Mouse (Mus musculus) liver, embryonic 14.5 days (tissue): ENCODE results near the gene Dmwd. TPM values are rescaled to one million over a fixed set of nuclear protein-coding genes. Genes with fewer than 3 reads are reported as not detected.

ENCODE experiments used
- ATAC-seq: fragments of 200-750 bp; cut with Nextera tagmentation; 2 replicates; pipeline ENCODE4 v1.8.0; 2017; ENCODE audit warnings: moderate number of reproducible peaks, mild to moderate bottlenecking, moderate library complexity; ENCODE audit not compliant: insufficient read depth
- DNase-seq, 3 experiments: peaks; one replicate each; pipeline ENCODE4 v3.0.0-alpha.2; 2012 to 2013; ENCODE audit warnings: low read depth in 3 of 3, low spot score in 3 of 3
- H3K27ac ChIP-seq: fragments of 300-500 bp; sonication (generic); 2 replicates; pipeline ENCODE4 v1.5.1; 2014; ENCODE audit warnings: moderate library complexity, mild to moderate bottlenecking, control low read depth, inconsistent platforms
- H3K27me3 ChIP-seq: fragments of 300-500 bp; sonication (generic); 2 replicates; pipeline ENCODE4 v1.6.1; 2014; ENCODE audit warnings: mild to moderate bottlenecking, low read length, moderate library complexity; ENCODE audit not compliant: control insufficient read depth, insufficient read depth
- H3K36me3 ChIP-seq: fragments of 300-500 bp; sonication (generic); replicated peaks from 2 replicates; pipeline ENCODE4 v1.6.1; 2014; ENCODE audit warnings: low read depth; ENCODE audit not compliant: control insufficient read depth, insufficient read depth
- H3K4me1 ChIP-seq, 2 experiments: fragments of 200-500 bp in 1 of 2; fragments of 300-500 bp in 1 of 2; sonication (generic) in 1 of 2; replicated peaks; 2 replicates each; pipeline ENCODE4 v1.6.1; 2012 to 2014; ENCODE audit warnings: antibody characterized with exemption in 1 of 2, inconsistent platforms in 1 of 2, low read length in 1 of 2; ENCODE audit not compliant: control insufficient read depth in 2 of 2, insufficient read depth in 2 of 2
- H3K4me2 ChIP-seq: fragments of 300-500 bp; sonication (generic); 2 replicates; pipeline ENCODE4 v1.6.1; 2014; ENCODE audit warnings: low read depth, mild to moderate bottlenecking, control low read depth, moderate library complexity
- H3K4me3 ChIP-seq, 2 experiments: fragments of 200-500 bp in 1 of 2; fragments of 300-500 bp in 1 of 2; sonication (generic) in 1 of 2; 2 replicates each; pipeline ENCODE4 v1.5.1; 2012 to 2014; ENCODE audit warnings: low read depth in 2 of 2, low read length in 2 of 2, mild to moderate bottlenecking in 2 of 2, control low read depth in 1 of 2, inconsistent platforms in 1 of 2, moderate library complexity in 1 of 2; ENCODE audit not compliant: insufficient read depth in 1 of 2
- H3K9ac ChIP-seq: fragments of 300-500 bp; sonication (generic); replicated peaks from 2 replicates; pipeline ENCODE4 v1.6.1; 2014; ENCODE audit warnings: mild to moderate bottlenecking, control low read depth, moderate library complexity
- H3K9me3 ChIP-seq: fragments of 300-500 bp; sonication (generic); 2 replicates; pipeline ENCODE4 v1.6.1; 2016; ENCODE audit warnings: low read length, mixed read lengths; ENCODE audit not compliant: control insufficient read depth
- CTCF ChIP-seq: IDR thresholded peaks from 2 replicates; pipeline ENCODE4 v1.5.1; 2016; ENCODE audit warnings: antibody characterized with exemption, low read depth, control low read depth
- EP300 ChIP-seq: IDR thresholded peaks from 2 replicates; pipeline ENCODE4 v1.6.1; 2016; ENCODE audit warnings: antibody characterized with exemption, low read depth
- WGBS: fragments of 180-500 bp; shearing (Covaris S2); extraction: QIAGEN DNeasy Blood & Tissue Kit; methylation state at CpG from one replicate; pipeline ENCODE4 v1.1.7; 2014; ENCODE audit not compliant: insufficient replicate concordance; 5-methylcytosine and 5-hydroxymethylcytosine counted together
- polyA plus RNA-seq, 2 experiments: library from polyadenylated mRNA; depleted of rRNA in 1 of 2; stranded (reverse) in 1 of 2; unstranded in 1 of 2; fragments of >200 nt; fragmentation: Nextera tagmentation in 1 of 2; extraction: Ambion mirVana in 1 of 2; gene quantifications; 2 replicates each; pipeline versions ENCODE4 v1.2.1 to v1.2.3; 2012 to 2014

Dmwd gene
- polyA plus RNA-seq, 2 experiments: 3.5 to 18.1 TPM

GRCm38 (mm10) chr7:19076586-19076991 is 562 bp downstream of the Dmwd start:
- peaks cover 2% of the 10 kb centered on the region; the same call in 1 of the 2 replicates for H3K27me3 ChIP-seq
- 1% methylated on average over 22 of the region's 22 CpGs for WGBS

GRCm38 (mm10) chr7:19077761-19078160 is 1.7 kb downstream of the Dmwd start:
- Histone ChIP-seq H3K4me3 (no peak overlapping the region), H3K9ac (no peak overlapping the region), H3K27me3 (peaks cover 2% of the 10 kb centered on the region; the same call in 1 of the 2 replicates), H3K9me3 (no peaks in the 10 kb centered on the region), H3K27ac (no peak overlapping the region), H3K4me2 (peak overlapping the region; percentile 95), H3K36me3 (peaks cover 14% of the 10 kb centered on the region; the same call in 1 of the 2 replicates), H3K4me1 (peaks cover 8 to 20% of the 10 kb centered on the region in 2 experiments)
- ATAC-seq (no peak), DNase-seq (no peak)
- WGBS: 14% methylated on average over 14 of the region's 14 CpGs
- TF ChIP-seq EP300 (no peak), CTCF (no peak)

More at GRCm38 (mm10) chr7:19076586-19076991, 562 bp downstream of the Dmwd start:
- Histone ChIP-seq H3K4me1 (peaks cover 8 to 20% of the 10 kb centered on the region in 2 experiments), H3K36me3 (peaks cover 14% of the 10 kb centered on the region; the same call in 1 of the 2 replicates), H3K9ac (peak overlapping the region; percentile 79), H3K4me3 (peak overlapping the region; percentile 70 to 85), H3K9me3 (no peaks in the 10 kb centered on the region), H3K4me2 (peak overlapping the region; percentile 95), H3K27ac (no peak overlapping the region)
- TF ChIP-seq CTCF (no peak), EP300 (no peak)
- ATAC-seq (no peak), DNase-seq (no peak)

GRCm38 (mm10) chr7:19078732-19079131 is 2.7 kb downstream of the Dmwd start:
- DNase-seq (no peak), ATAC-seq (no peak)
- Histone ChIP-seq H3K9ac (no peak overlapping the region), H3K4me2 (no peak overlapping the region), H3K27ac (no peak overlapping the region), H3K27me3 (peaks cover 2% of the 10 kb centered on the region; the same call in 1 of the 2 replicates), H3K4me3 (no peak overlapping the region), H3K4me1 (peaks cover 8 to 21% of the 10 kb centered on the region in 2 experiments), H3K36me3 (peaks cover 14% of the 10 kb centered on the region; the same call in 1 of the 2 replicates), H3K9me3 (no peaks in the 10 kb centered on the region)
- TF ChIP-seq EP300 (no peak), CTCF (no peak)
- WGBS: 64% methylated on average over 3 of the region's 3 CpGs

GRCm38 (mm10) chr7:19080451-19080950 is 4.5 kb downstream of the Dmwd start:
- Histone ChIP-seq H3K4me3 (no peak overlapping the region), H3K27me3 (no peaks in the 10 kb centered on the region; the same call in 1 of the 2 replicates), H3K4me2 (no peak overlapping the region), H3K4me1 (peaks cover 6 to 18% of the 10 kb centered on the region in 2 experiments), H3K9ac (no peak overlapping the region), H3K36me3 (peaks cover 14% of the 10 kb centered on the region; the same call in 1 of the 2 replicates), H3K9me3 (no peaks in the 10 kb centered on the region), H3K27ac (no peak overlapping the region)
- TF ChIP-seq CTCF (no peak), EP300 (no peak)
- ATAC-seq: no peak
- WGBS: 83% methylated on average over 19 of the region's 19 CpGs
- DNase-seq: no peak

GRCm38 (mm10) chr7:19082171-19082570 is 6.1 kb downstream of the Dmwd start:
- WGBS: 72% methylated on average over 4 of the region's 4 CpGs
- Histone ChIP-seq H3K9me3 (no peaks in the 10 kb centered on the region), H3K9ac (no peak overlapping the region), H3K4me3 (no peak overlapping the region), H3K27me3 (peaks cover 6% of the 10 kb centered on the region), H3K4me2 (no peak overlapping the region), H3K36me3 (peaks cover 14% of the 10 kb centered on the region; the same call in 1 of the 2 replicates), H3K27ac (no peak overlapping the region), H3K4me1 (peaks cover 13 to 19% of the 10 kb centered on the region in 2 experiments)
- no peak for TF ChIP-seq EP300
- TF ChIP-seq CTCF: no peak
- ATAC-seq (no peak), DNase-seq (no peak)
